Comparison of ENCODE assay signal across 8 mouse cellular contexts in the genomic region with DNA sequence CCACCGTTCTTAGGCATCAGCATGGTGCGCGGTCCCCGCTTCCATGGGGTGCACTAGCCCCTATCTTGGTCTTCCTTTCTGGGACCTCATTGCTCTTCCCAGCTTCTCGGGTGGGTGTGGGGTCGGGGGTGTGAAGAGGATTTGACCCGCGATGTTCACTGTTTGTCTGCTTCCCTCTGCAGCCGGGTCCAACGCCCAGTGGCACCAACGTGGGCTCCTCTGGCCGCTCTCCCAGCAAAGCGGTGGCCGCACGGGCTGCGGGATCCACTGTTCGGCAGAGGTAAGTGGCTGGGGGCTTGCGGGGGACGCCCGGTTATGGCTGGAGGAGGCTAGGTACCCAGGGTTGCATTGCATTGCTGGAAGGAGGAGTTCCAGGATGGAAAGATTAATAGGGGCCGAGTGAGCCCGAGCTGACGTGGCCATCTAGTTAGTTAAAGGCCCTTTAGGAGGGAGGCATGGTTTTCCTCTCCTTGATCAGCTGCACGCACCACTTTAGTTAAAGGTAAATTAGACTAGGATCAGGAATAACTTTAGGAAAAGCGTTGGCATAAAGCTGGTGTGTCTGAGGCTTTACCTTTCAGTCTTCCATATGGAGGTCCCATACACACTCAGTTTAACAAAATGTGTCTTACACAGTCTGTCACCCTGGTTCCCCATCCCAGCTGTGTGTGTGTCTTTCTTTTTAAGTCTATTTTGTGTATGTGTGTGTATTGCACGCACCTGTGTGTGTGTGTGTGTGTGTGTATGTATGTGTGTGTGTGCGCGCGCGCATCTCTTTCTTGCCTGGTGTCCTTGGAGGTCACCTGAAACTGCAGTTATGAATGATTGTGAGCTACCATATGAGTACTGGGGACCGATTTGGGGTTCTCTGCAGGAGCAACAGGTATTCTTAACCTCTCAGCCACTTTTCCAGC. TPM values are rescaled to one million over a fixed set of nuclear protein-coding genes. Genes with fewer than 3 reads are reported as not detected.
DNase-seq lines count a peak whose midpoint lies in the region; ATAC-seq lines count a peak whose summit lies in the region.

No protein-coding gene starts in this region.

- peak overlapping the region; percentile 45 for H3K4me2 ChIP-seq in hindbrain, embryonic 11.5 days (replicated peaks; ENCODE audit: low read depth, low read length)
- H3K4me2 ChIP-seq in midbrain, embryonic 13.5 days (replicated peaks) = peak overlapping the region; percentile 68

- H3K9me3 ChIP-seq in hindbrain, embryonic 11.5 days (ENCODE audit: control insufficient read depth, low read length) = no peaks in the 10 kb centered on the region
- H3K9me3 ChIP-seq in midbrain, embryonic 13.5 days = no peaks in the 10 kb centered on the region

- H3K9ac ChIP-seq in hindbrain, embryonic 11.5 days (ENCODE audit: low read depth, low read length) = peak overlapping the region; percentile 90
- H3K9ac ChIP-seq in midbrain, embryonic 13.5 days (replicated peaks) = peak overlapping the region; percentile 90

- peak; percentile 41 for DNase-seq in adrenal gland, adult 8-10 months
- no peak for DNase-seq in adrenal gland, adult (ENCODE audit: inconsistent age in 2 of 2, low spot score in 1 of 2)
- peak; percentile 18 for DNase-seq in retina, embryonic 14.5 days (ENCODE audit: low spot score)
- DNase-seq in retina, postnatal 1 day = no peak
- DNase-seq in hindbrain, embryonic 11.5 days (ENCODE audit: low spot score) = peak; percentile 29
- no peak for DNase-seq in cerebellum, adult 11-12 months
- DNase-seq in layer of hippocampus, postnatal 10 days (ENCODE audit: low spot score in 2 of 2) = no peak

- peak overlapping the region; percentile 51; the same call in 1 of the 2 replicates for H3K27ac ChIP-seq in hindbrain, embryonic 11.5 days (ENCODE audit: low read depth, low read length)
- peak overlapping the region; percentile 98 for H3K27ac ChIP-seq in midbrain, embryonic 13.5 days

- H3K36me3 ChIP-seq in hindbrain, embryonic 11.5 days (ENCODE audit: control insufficient read depth, insufficient read depth, low read length) = peaks cover 8% of the 10 kb centered on the region; the same call in 1 of the 2 replicates
- peaks cover 57% of the 10 kb centered on the region for H3K36me3 ChIP-seq in midbrain, embryonic 13.5 days

- H3K27me3 ChIP-seq in hindbrain, embryonic 11.5 days (ENCODE audit: control insufficient read depth, insufficient read depth, low read length) = no peaks in the 10 kb centered on the region
- no peaks in the 10 kb centered on the region for H3K27me3 ChIP-seq in midbrain, embryonic 13.5 days

- H3K4me3 ChIP-seq in hindbrain, embryonic 11.5 days (ENCODE audit: low read depth, low read length) = peak overlapping the region; percentile 86
- peak overlapping the region; percentile 79 for H3K4me3 ChIP-seq in midbrain, embryonic 13.5 days (replicated peaks)

- no peaks in the 10 kb centered on the region for H3K4me1 ChIP-seq in hindbrain, embryonic 11.5 days (replicated peaks; ENCODE audit: control insufficient read depth, insufficient read depth, low read length)
- peaks cover 33% of the 10 kb centered on the region for H3K4me1 ChIP-seq in midbrain, embryonic 13.5 days (replicated peaks)

- no peak; the same call in 1 of the 2 replicates for ATAC-seq in hindbrain, embryonic 11.5 days (ENCODE audit: low FRiP score)
- ATAC-seq in midbrain, embryonic 13.5 days = no peak; the same call in 1 of the 2 replicates

- WGBS in hindbrain, embryonic 11.5 days = 14% methylated on average over 31 of the region's 31 CpGs
- WGBS in midbrain, embryonic 13.5 days = 14% methylated on average over 31 of the region's 31 CpGs

RNA-seq across cellular contexts. Expression of a gene that starts 0.5 kb away (rescaled TPM):
- 100 to 1,000 TPM; 241 to 307 (median 254) TPM for total RNA-seq in adrenal gland, adult 8-10 months (2022)
- polyA plus RNA-seq in hindbrain, embryonic 11.5 days (2014; fragmentation: Nextera tagmentation; extraction: Ambion mirVana) = 359 and 365 TPM in 2 replicates
- 288 and 302 TPM in 2 replicates for polyA plus RNA-seq in midbrain, embryonic 13.5 days (2015; fragmentation: Nextera tagmentation; extraction: Ambion mirVana)
- total RNA-seq in layer of hippocampus, postnatal 10 days (2021) = 10 to 100 TPM; 71.5 to 74.1 TPM

RNA-seq across cellular contexts. Expression of a gene that starts 0.9 kb away (rescaled TPM):
- 100 to 1,000 TPM; 173 to 205 (median 178) TPM for total RNA-seq in adrenal gland, adult 8-10 months (2022)
- 161 TPM in 2 replicates for polyA plus RNA-seq in hindbrain, embryonic 11.5 days (2014; fragmentation: Nextera tagmentation; extraction: Ambion mirVana)
- polyA plus RNA-seq in midbrain, embryonic 13.5 days (2015; fragmentation: Nextera tagmentation; extraction: Ambion mirVana) = 250 and 255 TPM in 2 replicates
- total RNA-seq in layer of hippocampus, postnatal 10 days (2021) = 100 to 1,000 TPM; 188 to 194 TPM

Comparison
In these comparisons a context has a peak if more than half of its experiments do, and no peak if none do; other contexts are left out.
1. DNase-seq: peak in adrenal gland, adult 8-10 months (single experiment), retina, embryonic 14.5 days (single experiment) and hindbrain, embryonic 11.5 days (single experiment); none in adrenal gland, adult (0 of 2), retina, postnatal 1 day (single experiment), cerebellum, adult 11-12 months (single experiment) and layer of hippocampus, postnatal 10 days (0 of 2).